In genomic region chr11:101419610-101420009, GRCm38 (mm10) we compare ENCODE assay signal across 12 mouse cellular contexts. TPM values are rescaled to one million over a fixed set of nuclear protein-coding genes. Genes with fewer than 3 reads are reported as not detected.
DNase-seq lines count a peak whose midpoint lies in the region; ATAC-seq and TF ChIP-seq lines count a peak whose summit lies in the region.
"Had no signal": no experiment of that assay in that cellular context is flagged by ENCODE, and none has a peak within 500 bp of the region (broad histone marks: within the 10 kb centered on the region; RNA-seq: fewer than 3 reads in every experiment).

No protein-coding gene starts in this region.

- no peak overlapping the region for H3K4me3 ChIP-seq in forebrain, embryonic 14.5 days (ENCODE audit: low read depth, low read length)
- no peak overlapping the region for H3K4me3 ChIP-seq in forebrain, embryonic 10.5 days
- no peak overlapping the region for H3K4me3 ChIP-seq in layer of hippocampus, adult 2 months

- DNase-seq in forebrain, embryonic 14.5 days (ENCODE audit: low spot score) = peak; percentile 26
- DNase-seq in forebrain, embryonic 10.5 days (ENCODE audit: extremely low spot score, low spot score) = no peak
- no peak for DNase-seq in layer of hippocampus, adult 2 months (ENCODE audit: low spot score in 2 of 2)
- no peak for DNase-seq in layer of hippocampus, adult 11-12 months (ENCODE audit: low spot score)
- peak; percentile 73 for DNase-seq in 416B (ENCODE audit: low read depth)
- DNase-seq in brain, embryonic 14.5 days (ENCODE audit: low read depth) = peak; percentile 25
- no peak for DNase-seq in cerebellum, postnatal 25 days
- DNase-seq: adrenal gland, postnatal 14 days; B cell, adult 2 months; cerebellum, adult 18-20 months had no signal

- ATAC-seq in forebrain, embryonic 14.5 days = no peak
- no peak for ATAC-seq in megakaryocyte progenitor cell, adult 5-6 weeks (replicated peaks; ENCODE audit: poor library complexity)

- peak; percentile 55 for TF ChIP-seq CTCF in layer of hippocampus, adult 2 months (conservative IDR thresholded peaks at IDR 0.05)
- TF ChIP-seq CTCF in brain, embryonic 14.5 days (IDR thresholded peaks at IDR 0.05; ENCODE audit: borderline replicate concordance, extremely low read depth, insufficient read depth, insufficient read length) = peak; percentile 6; the same call in 1 of the 2 replicates

- H3K4me2 ChIP-seq in forebrain, embryonic 14.5 days (ENCODE audit: low read length) = no peak overlapping the region

- WGBS in forebrain, embryonic 14.5 days = 23% methylated on average over 3 of the region's 3 CpGs
- 15% methylated on average over 3 of the region's 3 CpGs for WGBS in forebrain, embryonic 10.5 days

- H3K9ac ChIP-seq in forebrain, embryonic 14.5 days (ENCODE audit: low read length) = no peak overlapping the region

- H3K27me3 ChIP-seq in forebrain, embryonic 14.5 days (replicated peaks; ENCODE audit: control insufficient read depth, insufficient read depth, low read length) = no peaks in the 10 kb centered on the region
- H3K27me3 ChIP-seq in forebrain, embryonic 10.5 days (ENCODE audit: poor library complexity, severe bottlenecking) = peaks cover 10% of the 10 kb centered on the region

- no peak for TF ChIP-seq POLR2A in brain, embryonic 14.5 days (IDR thresholded peaks at IDR 0.05; ENCODE audit: borderline replicate concordance, extremely low read depth, insufficient read depth, insufficient read length, poor library complexity, severe bottlenecking)

- H3K27ac ChIP-seq in forebrain, embryonic 14.5 days (ENCODE audit: low read depth, low read length) = no peak overlapping the region
- H3K27ac ChIP-seq in forebrain, embryonic 10.5 days = no peak overlapping the region
- no peak overlapping the region for H3K27ac ChIP-seq in layer of hippocampus, adult 2 months

- no peaks in the 10 kb centered on the region for H3K36me3 ChIP-seq in forebrain, embryonic 14.5 days (ENCODE audit: control insufficient read depth, insufficient read depth, low read length)
- H3K36me3 ChIP-seq in forebrain, embryonic 10.5 days (replicated peaks) = peaks cover 6% of the 10 kb centered on the region; the same call in 1 of the 2 replicates

- peaks cover 10% of the 10 kb centered on the region; the same call in 1 of the 2 replicates for H3K4me1 ChIP-seq in forebrain, embryonic 14.5 days (ENCODE audit: control insufficient read depth, insufficient read depth, low read length)
- H3K4me1 ChIP-seq in forebrain, embryonic 10.5 days = peaks cover 31% of the 10 kb centered on the region

- no peaks in the 10 kb centered on the region for H3K9me3 ChIP-seq in forebrain, embryonic 14.5 days (replicated peaks; ENCODE audit: control insufficient read depth, low read length)
- no peaks in the 10 kb centered on the region for H3K9me3 ChIP-seq in forebrain, embryonic 10.5 days

RNA-seq across cellular contexts. Expression of gene Aarsd1, which starts 2.2 kb away (rescaled TPM):
- 89.6 and 92.5 TPM in 2 replicates for polyA plus RNA-seq in forebrain, embryonic 14.5 days (2014; fragmentation: Nextera tagmentation; extraction: Ambion mirVana)
- polyA plus RNA-seq in forebrain, embryonic 10.5 days (2016; fragmentation: Nextera tagmentation; extraction: Ambion mirVana) = 109 and 115 TPM in 2 replicates
- 10 to 100 TPM; 47.2 to 51.2 TPM for total RNA-seq in layer of hippocampus, adult 2 months (2021)
- polyA plus RNA-seq in brain, embryonic 14.5 days (2012; rRNA removed) = 51.3 and 53.6 TPM in 2 replicates
- 41.4 and 52.1 TPM in 2 replicates for total RNA-seq in megakaryocyte progenitor cell, adult 5-6 weeks (2015)
- total RNA-seq in megakaryocyte progenitor cell, adult 5-6 weeks (2017) = 77.8 and 79.3 TPM in 2 replicates

RNA-seq across cellular contexts. Expression of gene Gm27029, which starts 5.0 kb away (rescaled TPM):
- 6.8 and 7.3 TPM in 2 replicates for polyA plus RNA-seq in forebrain, embryonic 14.5 days (2014; fragmentation: Nextera tagmentation; extraction: Ambion mirVana)
- 10.9 and 11.6 TPM in 2 replicates for polyA plus RNA-seq in forebrain, embryonic 10.5 days (2016; fragmentation: Nextera tagmentation; extraction: Ambion mirVana)
- total RNA-seq in layer of hippocampus, adult 2 months (2021) = 1 to 10 TPM; 6.7 to 7.4 TPM
- 3.6 and 3.9 TPM in 2 replicates for polyA plus RNA-seq in brain, embryonic 14.5 days (2012; rRNA removed)
- total RNA-seq in megakaryocyte progenitor cell, adult 5-6 weeks (2015) = 3.9 and 5.4 TPM in 2 replicates
- total RNA-seq in megakaryocyte progenitor cell, adult 5-6 weeks (2017) = 0.25 and 1.6 TPM in 2 replicates
- total RNA-seq: granulocyte monocyte progenitor cell, adult 5-6 weeks had no signal

RNA-seq across cellular contexts. Expression of gene Rundc1, which starts 5.3 kb away (rescaled TPM):
- 14.7 and 21.2 TPM in 2 replicates for polyA plus RNA-seq in forebrain, embryonic 14.5 days (2014; fragmentation: Nextera tagmentation; extraction: Ambion mirVana)
- 20.9 and 21.4 TPM in 2 replicates for polyA plus RNA-seq in forebrain, embryonic 10.5 days (2016; fragmentation: Nextera tagmentation; extraction: Ambion mirVana)
- total RNA-seq in layer of hippocampus, adult 2 months (2021) = 10 to 100 TPM; 31.9 to 33.5 TPM
- polyA plus RNA-seq in brain, embryonic 14.5 days (2012; rRNA removed) = 29.9 and 31.2 TPM in 2 replicates
- total RNA-seq in megakaryocyte progenitor cell, adult 5-6 weeks (2015) = 3.3 and 4.1 TPM in 2 replicates
- total RNA-seq in megakaryocyte progenitor cell, adult 5-6 weeks (2017) = 4.5 and 4.7 TPM in 2 replicates

RNA-seq across cellular contexts. Expression of gene Ptges3l, which starts 5.5 kb away (rescaled TPM):
- 1.2 TPM in 2 replicates for polyA plus RNA-seq in forebrain, embryonic 14.5 days (2014; fragmentation: Nextera tagmentation; extraction: Ambion mirVana)
- polyA plus RNA-seq in forebrain, embryonic 10.5 days (2016; fragmentation: Nextera tagmentation; extraction: Ambion mirVana) = 2.3 and 3.8 TPM in 2 replicates
- 1 to 10 TPM in 1 of 2 experiments, under 1 TPM in 1; 0.71 to 2.0 TPM for total RNA-seq in layer of hippocampus, adult 2 months (2021)
- 1.9 and 2.6 TPM in 2 replicates for polyA plus RNA-seq in brain, embryonic 14.5 days (2012; rRNA removed)
- total RNA-seq in megakaryocyte progenitor cell, adult 5-6 weeks (2015) = 0.17 and 0.42 TPM in 2 replicates
- total RNA-seq in megakaryocyte progenitor cell, adult 5-6 weeks (2017) = 0.71 and 4.1 TPM in 2 replicates

RNA-seq across cellular contexts. Expression of gene Rpl27, which starts 22.5 kb away (rescaled TPM):
- 281 and 371 TPM in 2 replicates for polyA plus RNA-seq in forebrain, embryonic 14.5 days (2014; fragmentation: Nextera tagmentation; extraction: Ambion mirVana)
- 499 and 505 TPM in 2 replicates for polyA plus RNA-seq in forebrain, embryonic 10.5 days (2016; fragmentation: Nextera tagmentation; extraction: Ambion mirVana)
- 10 to 100 TPM; 31.6 to 32.9 TPM for total RNA-seq in layer of hippocampus, adult 2 months (2021)
- 836 and 1,059 TPM in 2 replicates for polyA plus RNA-seq in brain, embryonic 14.5 days (2012; rRNA removed)
- 500 and 587 TPM in 2 replicates for total RNA-seq in megakaryocyte progenitor cell, adult 5-6 weeks (2015)
- 3,389 and 3,728 TPM in 2 replicates for total RNA-seq in megakaryocyte progenitor cell, adult 5-6 weeks (2017)

Comparison
In these comparisons a context has a peak if more than half of its experiments do, and no peak if none do; other contexts are left out.
1. DNase-seq: peak in forebrain, embryonic 14.5 days (single experiment), 416B (single experiment) and brain, embryonic 14.5 days (single experiment); none in forebrain, embryonic 10.5 days (single experiment), layer of hippocampus, adult 2 months (0 of 2), layer of hippocampus, adult 11-12 months (single experiment) and cerebellum, postnatal 25 days (0 of 2).